Mouse (Mus musculus): Measurements from ENCODE around the gene Slc15a2.

The Slc15a2 gene

GRCm38 (mm10) chr16:36784594-36785313 lies at the start of gene Slc15a2:
Slc15a2 (minus strand) TSS chr16:36784962.
- DNase-seq (ENCODE audit: low spot score), result no peak

GRCm38 (mm10) chr16:36828820-36829219 lies 44.1 kb upstream of the Slc15a2 start:
- DNase-seq (ENCODE audit: low spot score), result peak; percentile 37

GRCm38 (mm10) chr16:36828054-36828786 lies 43.5 kb upstream of the Slc15a2 start, which contains the start of gene Iqcb1:
Iqcb1 (plus strand) TSS chr16:36828385.
- DNase-seq (ENCODE audit: low spot score), result peak; percentile 83

- no peak for DNase-seq (ENCODE audit: low spot score)
These were observed 42.9 kb upstream of the Slc15a2 start for GRCm38 (mm10) chr16:36827611-36828053.

GRCm38 (mm10) chr16:36821474-36821873 lies 36.7 kb upstream of the Slc15a2 start:
- DNase-seq (ENCODE audit: low spot score), result peak; percentile 63

GRCm38 (mm10) chr16:36820747-36821146 lies 36.0 kb upstream of the Slc15a2 start:
- DNase-seq (ENCODE audit: low spot score), result no peak

DNA sequence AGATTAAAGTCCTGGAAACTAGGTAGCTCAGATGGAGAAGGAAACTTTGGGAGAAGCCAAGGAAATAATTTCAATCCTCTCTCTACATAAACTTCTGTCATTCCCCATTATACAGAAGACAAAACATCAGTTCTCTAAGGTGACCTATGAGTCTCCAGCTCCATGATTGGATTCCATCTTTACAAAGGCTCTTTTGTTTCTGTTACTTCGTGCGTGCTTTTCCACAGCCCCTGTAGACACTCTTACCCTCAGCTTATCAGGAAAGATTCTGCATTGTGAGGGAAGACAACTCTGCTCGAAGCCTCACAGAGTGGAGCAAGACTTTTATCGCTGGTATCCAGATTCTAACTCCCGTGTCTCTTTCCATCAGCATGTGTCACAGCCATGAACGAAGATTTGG lies 35.3 kb upstream of the Slc15a2 start:
- DNase-seq (ENCODE audit: low spot score), result no peak

DNA sequence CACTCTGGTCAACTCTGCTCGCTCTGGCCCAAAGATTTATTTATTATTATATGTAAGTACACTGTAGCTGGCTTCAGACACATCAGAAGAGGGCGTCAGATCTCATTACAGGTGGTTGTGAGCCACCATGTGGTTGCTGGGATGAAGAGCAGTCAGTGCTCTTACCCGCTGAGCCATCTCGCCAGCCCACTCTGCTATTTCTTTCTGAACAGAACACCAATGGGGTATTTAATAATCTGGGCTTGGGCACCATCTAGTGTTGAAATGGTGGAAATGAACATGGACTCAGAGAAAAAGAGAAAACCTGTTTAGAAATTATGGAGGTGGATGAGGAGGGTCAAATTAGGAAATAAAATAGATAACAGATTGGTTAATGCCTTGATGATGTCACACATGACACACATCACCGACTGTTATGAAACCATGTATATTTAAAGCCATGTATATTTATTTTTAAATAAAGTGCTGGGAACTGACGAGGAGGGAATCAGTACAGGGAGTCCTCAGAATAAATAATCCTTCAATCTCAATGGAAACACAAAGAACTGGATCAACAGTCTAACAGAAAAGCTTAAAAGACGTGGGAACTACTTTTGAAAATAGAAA lies 32.7 kb upstream of the Slc15a2 start:
- DNase-seq (ENCODE audit: low spot score), result peak; percentile 85

DNA sequence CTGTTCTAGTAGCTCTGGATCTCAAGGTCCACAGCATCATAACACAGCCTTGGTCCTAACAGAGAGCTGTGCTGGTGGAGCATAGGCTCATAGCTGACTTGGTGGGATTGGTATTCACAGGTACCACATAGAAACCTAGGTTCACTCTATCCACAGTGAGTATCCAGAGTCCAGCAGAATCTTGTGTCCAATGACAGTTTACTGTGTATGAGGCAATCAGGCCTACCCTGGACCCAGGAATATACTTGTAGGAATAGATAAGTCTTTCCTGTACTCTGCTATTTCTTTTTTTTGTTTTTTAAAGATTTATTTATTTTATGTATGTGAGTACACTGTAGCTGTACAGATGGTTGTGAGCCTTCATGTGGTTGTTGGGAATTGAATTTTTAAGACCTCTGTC lies 32.2 kb upstream of the Slc15a2 start:
- no peak for DNase-seq (ENCODE audit: low spot score)

DNA sequence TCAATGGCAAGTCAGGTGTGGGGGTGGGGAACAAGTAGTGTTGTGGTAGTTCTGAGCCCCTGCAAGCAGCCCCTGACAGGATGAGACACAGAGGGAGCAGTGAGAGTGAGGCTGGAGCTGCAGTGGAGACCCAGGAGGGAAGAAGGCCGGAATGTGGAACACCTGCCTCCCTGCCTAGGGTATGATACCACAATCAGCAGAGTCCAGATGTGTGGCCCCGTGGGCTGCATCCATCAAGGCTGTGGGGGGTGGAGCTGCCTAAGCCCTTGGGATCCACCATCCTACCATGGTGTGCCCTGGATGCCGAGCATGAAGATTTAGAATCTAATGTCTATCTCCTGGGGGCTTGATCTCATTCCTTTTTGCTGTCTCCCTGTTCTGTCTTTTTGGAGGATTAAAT lies 28.9 kb upstream of the Slc15a2 start:
- DNase-seq (ENCODE audit: low spot score), result no peak

- no peak for DNase-seq (ENCODE audit: low spot score)
These were observed 23.9 kb upstream of the Slc15a2 start for GRCm38 (mm10) chr16:36808616-36809015.

DNA sequence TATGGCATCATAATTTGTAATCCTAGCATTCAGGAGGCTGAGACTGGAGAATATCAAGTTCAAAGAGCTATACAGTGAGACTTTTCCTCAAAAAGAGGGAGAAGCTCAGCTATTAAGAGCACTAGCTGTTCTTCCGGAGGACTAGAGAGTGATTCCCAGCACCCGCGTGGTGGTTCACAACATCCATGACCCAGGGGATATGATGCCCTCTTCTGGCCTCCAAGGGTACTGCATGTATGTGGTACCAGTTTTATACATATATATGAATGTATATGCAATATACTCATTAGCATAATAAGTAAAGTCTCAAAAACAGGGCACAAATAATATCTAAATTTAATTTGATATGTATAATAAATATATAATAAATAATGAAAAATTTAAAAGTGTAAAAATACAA lies 17.6 kb upstream of the Slc15a2 start:
- no peak for DNase-seq (ENCODE audit: low spot score)

GRCm38 (mm10) chr16:36798334-36798733 lies 13.6 kb upstream of the Slc15a2 start:
- no peak for DNase-seq (ENCODE audit: low spot score)

DNA sequence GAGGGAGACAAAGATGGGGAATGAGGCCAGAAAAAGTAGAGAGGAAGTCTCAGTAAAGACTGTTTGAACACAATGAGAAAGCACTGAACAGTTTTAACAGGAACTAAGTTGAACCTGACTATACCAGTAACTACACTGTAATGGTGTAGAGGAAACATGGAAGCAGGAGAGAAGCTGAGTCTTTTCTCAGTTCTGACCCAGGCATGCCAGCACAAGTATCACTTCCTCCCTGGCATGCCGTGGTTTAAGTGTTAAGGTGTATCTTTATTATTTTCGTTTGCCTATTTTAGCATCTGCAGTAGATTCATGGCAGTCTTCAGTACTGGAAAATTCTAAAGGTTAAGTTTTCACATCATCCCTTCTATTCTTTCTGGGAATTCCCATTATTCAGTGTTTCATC lies 10.2 kb upstream of the Slc15a2 start:
- DNase-seq (ENCODE audit: low spot score), result no peak

DNA sequence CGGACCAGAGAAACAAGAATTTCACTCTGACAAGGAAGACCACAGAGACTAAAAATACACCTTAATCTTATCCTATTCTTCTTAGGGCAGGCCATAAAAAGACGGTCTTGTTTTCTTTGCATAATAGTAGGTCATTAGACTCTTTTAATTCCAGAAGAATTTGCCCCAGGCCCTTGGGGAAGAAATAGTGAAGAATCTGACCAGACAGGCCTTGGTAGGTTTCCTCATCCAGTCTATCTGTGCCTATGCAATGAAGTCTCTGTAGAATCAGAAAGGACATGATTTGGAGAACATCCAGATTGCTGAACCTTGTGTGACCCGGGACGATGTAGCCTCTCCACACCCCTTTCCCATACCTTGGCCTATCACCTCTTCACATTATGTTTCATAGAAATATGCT lies 5.4 kb upstream of the Slc15a2 start:
- DNase-seq (ENCODE audit: low spot score), result no peak

- DNase-seq (ENCODE audit: low spot score), result no peak
These were observed 1.7 kb upstream of the Slc15a2 start for GRCm38 (mm10) chr16:36786466-36786865.

- DNase-seq (ENCODE audit: low spot score), result no peak
These were observed 616 bp downstream of the Slc15a2 start for GRCm38 (mm10) chr16:36784146-36784545.

- DNase-seq (ENCODE audit: low spot score), result no peak
These were observed 9.1 kb downstream of the Slc15a2 start for GRCm38 (mm10) chr16:36775658-36776057.

DNA sequence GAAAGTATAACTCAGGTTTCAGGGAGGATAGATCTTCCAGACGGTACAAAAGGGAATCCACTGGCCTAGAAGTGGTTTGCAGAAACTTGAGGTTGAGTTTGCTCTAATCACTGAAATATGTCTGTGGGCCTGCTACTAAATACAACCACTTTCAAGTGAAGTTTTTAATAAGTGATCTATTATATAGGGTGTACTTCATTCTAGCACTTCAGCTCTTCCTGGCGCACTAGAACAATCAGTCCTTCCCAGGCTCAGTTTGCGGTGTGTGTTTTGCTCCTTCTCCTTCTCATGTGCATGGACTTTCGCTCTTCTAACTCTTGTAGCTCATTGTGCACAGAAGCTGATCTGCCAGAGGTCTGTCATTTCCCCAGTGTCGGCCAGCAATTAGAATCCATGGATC lies 11.8 kb downstream of the Slc15a2 start:
- DNase-seq (ENCODE audit: low spot score), result no peak

DNA sequence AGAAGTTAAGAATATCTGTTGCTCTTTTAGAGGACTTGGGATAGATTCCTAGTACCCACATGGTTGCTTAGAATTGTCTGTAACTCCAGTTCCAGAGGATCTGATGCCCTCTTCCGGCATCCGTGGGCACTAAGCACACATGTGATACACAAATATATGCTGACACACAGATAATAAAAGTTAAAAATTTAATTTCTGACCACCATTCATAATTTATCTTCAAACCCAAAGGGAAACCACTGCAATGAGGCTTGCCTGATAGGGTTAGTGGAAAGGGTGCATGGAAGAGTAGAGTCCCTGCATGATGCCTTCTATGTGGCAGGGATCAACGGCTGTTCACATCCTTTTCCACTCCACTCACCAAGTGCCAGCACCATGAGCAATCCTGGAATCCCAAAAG lies 13.1 kb downstream of the Slc15a2 start:
- no peak for DNase-seq (ENCODE audit: low spot score)

- DNase-seq (ENCODE audit: low spot score), result no peak
These were observed 13.5 kb downstream of the Slc15a2 start for GRCm38 (mm10) chr16:36771244-36771643.

GRCm38 (mm10) chr16:36770830-36771229 lies 13.9 kb downstream of the Slc15a2 start:
- DNase-seq (ENCODE audit: low spot score), result no peak

GRCm38 (mm10) chr16:36770191-36770771 lies 14.5 kb downstream of the Slc15a2 start:
- DNase-seq (ENCODE audit: low spot score), result no peak

Measured in embryo, embryonic 10 days (tissue).